Mouse (Mus musculus): ENCODE data around the gene Gm28897. TPM values are rescaled to one million over a fixed set of nuclear protein-coding genes. Genes with fewer than 3 reads are reported as not detected.
"Not testable (repeated sequence)": the region's sequence is repeated elsewhere in the genome, so short reads cannot be mapped to it uniquely, and the experiment has no call there.

Gene Gm28897
- polyA plus RNA-seq (2015; fragmentation: Nextera tagmentation; extraction: Ambion mirVana): not detected in 2 replicates

DNA sequence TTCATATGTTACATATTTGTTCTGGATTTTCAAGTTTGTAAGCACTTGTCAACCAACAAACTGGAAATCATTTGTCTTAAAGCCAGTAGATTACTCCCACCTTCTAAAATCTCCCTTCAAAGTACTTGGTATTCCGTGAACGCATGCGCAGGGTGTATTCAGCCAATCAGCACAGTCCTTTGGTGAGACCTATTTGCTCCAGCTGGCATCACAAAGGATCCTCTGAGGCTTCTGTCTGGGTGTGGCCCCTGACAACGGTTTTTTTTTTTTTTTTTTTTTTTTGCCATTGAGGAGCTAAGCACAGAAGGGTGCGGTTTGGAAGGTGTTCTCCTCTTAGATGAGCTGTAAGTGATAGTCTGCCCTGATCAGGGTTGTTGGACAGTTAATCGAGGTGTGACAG, at the start of gene Gm28897:
Gene Gm28897 (plus strand): TSS at position 301 of the 400 bp plus-strand sequence.
- WGBS: no CpG with 5 or more reads among the region's 6 CpGs
- not testable (repeated sequence) for H3K27ac ChIP-seq

More for the DNA sequence above, at the start of gene Gm28897:
- not testable (repeated sequence) for ATAC-seq (ENCODE audit: insufficient number of reproducible peaks, low FRiP score, low TSS enrichment, low read depth); H3K4me1 ChIP-seq; H3K4me2 ChIP-seq; H3K9ac ChIP-seq; H3K27me3 ChIP-seq; H3K4me3 ChIP-seq; H3K36me3 ChIP-seq; H3K9me3 ChIP-seq

Data from limb, embryonic 15.5 days (tissue).